Mouse (Mus musculus): ENCODE measurements around the gene Galnt6.

Galnt6 gene

DNA sequence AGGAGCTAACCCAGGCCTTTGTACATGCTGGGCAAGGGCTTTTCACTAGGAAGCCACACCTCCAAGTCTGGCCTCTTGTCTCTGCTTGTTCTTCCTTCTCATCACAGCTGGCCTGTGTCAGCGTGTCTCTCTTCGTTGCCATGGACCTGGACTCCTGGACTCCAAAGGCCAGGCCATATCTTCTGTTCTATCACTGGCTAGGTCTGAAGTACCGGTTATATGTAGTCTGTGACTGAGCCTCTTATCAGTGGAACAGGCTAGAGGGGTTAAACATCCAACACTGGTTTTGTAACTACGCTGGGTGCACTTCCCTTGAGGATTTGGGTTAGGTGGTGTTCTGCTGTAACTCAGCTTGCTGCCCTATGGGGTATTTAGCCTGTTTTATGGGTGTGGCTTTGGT is 7.2 kb downstream of the Galnt6 start:
- DNase-seq (ENCODE audit: extremely low spot score, low spot score) = no peak

DNA sequence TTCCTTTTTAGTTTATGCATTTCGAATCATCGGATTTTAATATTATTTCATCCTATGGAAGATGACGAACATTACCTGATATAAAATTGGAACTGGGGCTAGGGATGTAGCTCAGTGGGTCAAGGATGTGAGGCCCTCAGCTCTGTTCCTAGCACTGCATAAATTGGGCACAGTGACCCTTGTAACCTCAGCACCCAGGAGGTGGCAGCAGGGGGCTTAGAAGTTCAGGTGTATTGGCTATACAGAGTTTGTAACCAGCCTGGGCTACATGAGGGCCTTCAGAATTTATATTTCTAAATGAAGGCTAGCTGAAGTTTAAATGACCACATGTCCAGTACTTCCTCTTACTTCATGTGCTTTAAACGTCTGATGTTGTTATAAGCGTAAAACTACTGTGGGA is 7.7 kb downstream of the Galnt6 start:
- DNase-seq (ENCODE audit: extremely low spot score, low spot score) = no peak

DNA sequence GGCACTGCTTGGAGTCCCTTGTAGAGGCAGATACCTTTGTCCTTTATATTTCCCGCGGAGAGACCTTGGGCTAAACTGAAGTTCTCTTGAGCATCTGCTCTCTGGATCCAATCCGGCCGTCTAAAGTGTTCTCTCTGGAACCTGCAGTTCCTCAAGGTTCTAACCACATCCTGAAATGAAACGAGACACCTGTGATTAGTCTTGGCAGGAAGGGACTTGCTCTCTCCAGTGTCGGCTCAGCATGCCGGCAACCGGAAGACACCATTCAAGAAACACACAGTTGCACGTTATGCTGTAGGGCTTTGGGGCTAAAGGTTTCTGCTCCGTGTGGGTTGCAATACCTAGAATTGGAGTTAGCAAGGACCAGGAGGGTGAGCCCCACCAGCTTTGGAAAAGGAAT is 9.1 kb downstream of the Galnt6 start:
- no peak for DNase-seq (ENCODE audit: extremely low spot score, low spot score)

DNA sequence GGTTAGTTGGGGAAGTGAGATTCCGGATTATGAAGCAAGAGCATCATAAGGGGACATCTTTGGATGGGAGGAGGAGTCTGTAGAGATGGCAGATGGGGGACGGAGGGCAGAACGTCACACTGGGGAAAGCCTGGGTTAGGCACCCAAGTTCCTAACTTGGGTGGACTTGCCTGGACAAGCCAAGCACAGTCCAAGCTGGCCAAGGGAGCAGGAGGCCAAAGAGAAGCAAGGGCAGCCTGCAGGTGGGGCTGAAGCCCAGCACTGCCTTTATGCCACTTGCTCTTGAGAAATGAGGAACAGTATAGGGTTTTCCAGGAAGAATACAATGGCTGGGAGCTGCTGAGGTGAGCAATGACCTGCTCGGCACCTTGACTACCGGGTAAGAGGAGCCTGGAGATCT is 10.0 kb downstream of the Galnt6 start:
- no peak for DNase-seq (ENCODE audit: extremely low spot score, low spot score)

DNA sequence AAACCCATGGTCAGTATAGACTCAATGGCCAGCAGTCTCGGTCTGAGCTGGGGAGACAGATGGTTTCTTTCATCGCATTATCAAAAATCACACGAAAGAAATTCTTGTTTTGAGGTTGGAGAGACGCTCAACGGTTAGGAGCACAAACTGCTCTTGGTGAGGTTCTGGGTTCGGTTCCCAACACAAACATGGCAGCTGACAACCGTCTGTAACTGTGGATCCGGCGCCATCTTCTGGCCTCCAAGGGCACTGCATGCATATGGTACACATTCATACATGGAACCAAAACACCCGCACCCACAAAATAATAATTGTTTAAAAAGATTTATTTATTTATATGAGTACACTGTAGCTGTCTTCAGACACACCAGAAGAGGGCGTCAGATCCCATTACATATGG is 10.6 kb downstream of the Galnt6 start:
- no peak for DNase-seq (ENCODE audit: extremely low spot score, low spot score)

DNA sequence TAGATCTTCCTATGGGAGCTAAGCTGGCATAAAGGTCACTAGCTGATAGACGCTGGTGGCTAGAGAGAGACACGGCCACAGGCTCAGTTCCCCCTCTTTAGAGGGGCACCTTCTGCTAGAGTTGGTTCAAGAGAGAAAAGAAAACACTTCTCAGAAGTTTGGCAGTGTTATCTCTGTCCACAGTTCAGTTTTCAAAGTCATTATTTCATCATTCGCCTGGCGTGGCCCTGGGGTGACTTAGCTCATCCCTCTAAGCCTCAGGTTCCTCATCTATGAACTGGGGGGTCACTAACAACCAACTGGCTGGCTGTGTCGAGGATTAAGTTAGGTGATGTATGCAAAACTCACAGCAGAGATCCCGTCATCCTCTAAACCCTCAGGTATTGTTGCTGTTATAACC is 11.2 kb downstream of the Galnt6 start:
- DNase-seq (ENCODE audit: extremely low spot score, low spot score) = no peak

DNA sequence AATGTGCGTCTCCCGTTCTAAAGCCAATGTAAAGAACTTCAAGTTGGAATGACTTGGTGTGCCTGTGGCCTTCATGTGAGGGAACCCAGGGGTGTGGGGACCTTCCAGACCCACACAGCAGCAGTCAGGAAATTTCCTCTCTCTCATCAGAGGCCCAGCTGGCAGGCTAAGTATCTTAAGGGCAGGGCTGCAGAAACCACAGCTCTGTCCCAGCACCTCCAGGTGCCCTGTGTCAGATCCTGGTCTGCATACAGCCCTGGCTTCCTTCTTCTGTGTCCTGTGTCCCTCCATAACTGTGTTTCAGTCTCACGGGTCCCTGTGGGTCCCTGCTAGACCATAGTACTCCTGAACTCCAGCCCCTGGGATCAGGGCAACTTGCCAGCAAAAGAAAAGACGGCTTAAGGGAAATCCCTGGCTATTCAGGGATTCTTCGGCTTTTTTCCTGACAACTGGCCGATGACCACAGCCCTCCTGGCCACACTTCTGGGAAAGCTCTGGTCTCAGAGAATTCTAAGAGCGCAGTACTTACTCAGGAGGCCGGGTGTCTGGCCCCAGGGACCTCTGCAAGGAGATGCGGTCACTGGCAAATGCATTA is 13.7 kb downstream of the Galnt6 start:
- DNase-seq (ENCODE audit: extremely low spot score, low spot score) = no peak

DNA sequence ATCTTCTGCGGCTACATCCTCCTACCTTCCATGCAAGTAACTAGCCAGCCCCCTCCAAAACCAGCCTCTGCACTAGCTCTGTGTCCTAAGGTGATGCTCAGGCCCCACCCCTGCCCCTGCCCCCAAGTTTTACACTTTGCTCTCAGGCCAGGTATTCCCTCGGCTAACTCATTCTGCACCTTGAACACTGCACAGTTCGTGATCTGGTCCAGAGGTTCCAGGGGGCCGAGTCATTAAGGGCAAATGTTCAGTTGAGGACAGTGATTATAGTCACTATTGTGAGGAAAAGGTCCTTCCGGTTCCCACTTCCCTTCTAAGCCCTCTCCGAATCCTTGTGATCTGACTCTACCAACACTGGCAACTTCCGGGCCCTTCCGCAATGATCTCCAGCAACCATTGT is 14.7 kb downstream of the Galnt6 start:
- DNase-seq (ENCODE audit: extremely low spot score, low spot score) = no peak

DNA sequence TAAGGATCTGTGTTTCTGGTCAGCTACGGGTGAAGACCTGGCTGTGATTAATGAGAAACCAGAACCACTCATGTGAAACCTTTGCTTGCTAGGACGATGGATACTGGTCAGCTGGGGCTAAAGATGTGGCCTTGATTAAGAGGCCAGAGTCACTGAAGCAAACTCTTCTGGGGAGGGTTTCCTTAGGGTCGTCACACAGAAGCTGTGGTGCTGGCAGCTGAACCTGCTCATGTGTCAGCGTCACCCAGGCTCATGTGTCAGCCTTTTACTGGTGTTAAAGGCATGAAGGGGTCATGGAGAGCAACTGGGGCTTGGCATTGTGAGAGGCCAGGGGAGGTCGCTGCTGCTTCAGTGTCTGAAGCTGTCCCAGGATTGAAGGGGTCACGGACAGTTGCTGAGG is 18.3 kb downstream of the Galnt6 start:
- DNase-seq (ENCODE audit: extremely low spot score, low spot score) = no peak

DNA sequence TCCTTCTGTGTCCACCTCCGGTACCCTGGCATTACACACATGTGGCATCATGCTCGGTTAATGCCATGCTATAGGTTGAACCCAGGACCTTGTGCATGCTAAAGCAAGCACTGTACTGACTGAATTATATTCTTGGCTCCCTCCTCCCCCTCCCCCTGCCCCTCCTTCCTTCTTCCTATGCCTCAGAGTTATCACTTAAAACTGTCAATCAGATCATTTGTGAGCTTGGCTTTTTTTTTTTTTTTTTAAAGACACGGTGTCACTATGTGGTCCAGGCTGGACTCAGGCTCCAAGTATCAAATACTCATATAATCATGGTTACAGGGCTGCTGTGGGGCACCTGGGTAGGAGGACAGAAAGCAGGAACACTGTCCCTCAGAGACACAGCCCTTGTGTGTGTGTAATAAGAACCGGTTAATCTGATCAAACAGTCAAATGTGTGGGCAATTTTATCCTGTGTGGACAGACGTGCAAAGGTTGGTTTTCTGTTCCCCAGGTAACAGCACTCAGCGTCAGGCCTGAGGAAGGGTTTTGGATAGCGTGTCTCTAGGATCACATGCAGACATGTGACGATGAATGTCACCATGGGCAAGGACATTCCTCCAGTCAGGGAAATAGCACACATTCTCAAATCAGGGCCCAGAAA is 20.6 kb downstream of the Galnt6 start:
- no peak for DNase-seq (ENCODE audit: extremely low spot score, low spot score)

DNA sequence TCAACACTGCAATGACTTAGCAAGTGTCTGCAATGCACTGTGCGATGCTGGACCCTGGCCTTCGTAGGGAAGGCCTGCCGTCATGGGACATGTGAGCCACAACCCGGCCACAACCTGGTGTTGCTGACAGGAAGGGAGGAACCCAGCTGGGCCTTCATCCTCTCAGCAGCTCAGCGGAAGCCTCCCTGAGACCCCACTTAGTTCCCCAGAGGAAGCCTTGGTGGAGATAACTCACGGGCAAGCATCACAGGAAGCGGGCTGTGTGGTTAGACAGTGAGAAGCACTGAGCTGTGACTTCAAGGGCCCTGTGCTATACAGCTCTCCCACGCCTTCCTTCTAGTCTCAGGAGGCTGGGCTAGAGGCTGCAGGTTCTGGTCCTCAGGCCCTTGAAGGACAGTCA is 22.9 kb downstream of the Galnt6 start:
- no peak for DNase-seq (ENCODE audit: extremely low spot score, low spot score)

DNA sequence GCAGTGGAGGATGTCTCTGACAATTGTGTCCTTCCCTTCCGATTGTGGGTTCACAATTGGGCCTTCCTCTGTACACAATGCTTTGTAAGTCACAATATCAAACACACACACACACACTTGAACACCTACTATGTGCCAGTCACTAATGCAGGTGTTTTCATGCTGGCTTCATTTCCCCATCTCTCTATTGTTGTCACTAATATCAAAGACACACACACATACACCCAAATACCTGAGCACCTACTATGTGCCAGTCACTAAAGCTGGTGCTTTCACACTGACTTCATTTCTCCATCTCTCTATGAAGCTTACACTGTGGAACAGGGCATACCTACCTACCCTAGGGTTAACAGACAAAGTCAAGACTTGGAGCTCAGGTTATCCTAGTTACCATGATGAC is 23.8 kb downstream of the Galnt6 start:
- no peak for DNase-seq (ENCODE audit: extremely low spot score, low spot score)

DNA sequence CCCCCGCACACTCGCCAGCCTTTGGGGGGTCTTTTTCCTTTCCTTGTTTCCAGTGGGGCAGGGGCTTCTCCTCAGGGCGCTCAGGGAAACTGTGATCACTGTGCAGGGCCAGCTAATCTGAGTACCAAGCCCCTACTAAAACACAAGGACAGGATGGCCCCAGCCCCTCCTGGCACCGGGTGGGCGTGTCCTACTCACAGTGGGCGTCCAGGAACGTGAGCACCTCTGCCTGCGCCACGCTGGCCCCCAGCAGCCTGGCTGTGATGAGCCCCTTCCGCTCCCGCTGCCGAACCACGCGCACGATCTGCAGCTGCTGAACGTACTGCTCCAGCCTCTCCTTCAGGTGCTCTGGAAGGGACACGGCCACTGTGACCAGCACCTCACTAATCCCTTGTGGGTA is 25.3 kb downstream of the Galnt6 start:
- DNase-seq (ENCODE audit: extremely low spot score, low spot score) = no peak

DNA sequence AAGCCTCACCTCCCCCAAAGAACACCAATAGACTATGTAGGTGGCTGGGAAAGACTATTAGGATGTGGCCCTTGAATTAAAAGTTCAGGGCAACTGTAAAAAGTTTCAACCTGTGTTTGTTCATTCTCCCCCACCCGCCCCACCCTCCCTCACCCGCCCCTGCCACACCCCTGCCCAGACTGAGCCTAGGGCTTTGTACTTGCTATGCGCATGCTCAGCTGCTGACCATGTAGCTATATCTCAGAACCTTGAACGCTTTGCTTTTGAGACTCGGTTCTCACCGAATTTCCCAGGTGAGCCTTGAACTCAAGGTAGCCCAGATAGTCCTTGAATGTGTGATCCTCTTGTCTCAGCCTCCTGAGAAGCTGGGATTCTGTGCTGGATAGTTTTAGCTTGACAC is 27.3 kb downstream of the Galnt6 start:
- no peak for DNase-seq (ENCODE audit: extremely low spot score, low spot score)

DNA sequence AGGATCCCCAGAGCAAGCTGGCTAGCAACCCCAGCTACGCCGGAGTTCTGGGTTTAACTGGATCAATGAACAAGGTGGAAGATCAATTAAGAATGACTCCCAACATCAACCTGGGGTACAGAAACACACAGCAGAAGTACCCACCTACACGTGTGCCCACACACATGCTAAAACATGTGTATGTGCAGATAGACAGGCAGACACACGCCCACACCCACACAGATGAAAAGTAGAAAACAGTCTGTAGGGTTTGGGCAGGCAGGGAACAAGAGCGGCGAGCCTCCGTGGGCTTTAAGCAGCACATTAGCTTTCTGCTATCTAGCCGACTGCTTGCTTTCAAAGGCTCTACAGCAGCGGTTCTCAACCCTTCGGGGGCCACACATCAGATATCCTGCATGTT is 28.1 kb downstream of the Galnt6 start:
- DNase-seq (ENCODE audit: extremely low spot score, low spot score) = no peak

DNA sequence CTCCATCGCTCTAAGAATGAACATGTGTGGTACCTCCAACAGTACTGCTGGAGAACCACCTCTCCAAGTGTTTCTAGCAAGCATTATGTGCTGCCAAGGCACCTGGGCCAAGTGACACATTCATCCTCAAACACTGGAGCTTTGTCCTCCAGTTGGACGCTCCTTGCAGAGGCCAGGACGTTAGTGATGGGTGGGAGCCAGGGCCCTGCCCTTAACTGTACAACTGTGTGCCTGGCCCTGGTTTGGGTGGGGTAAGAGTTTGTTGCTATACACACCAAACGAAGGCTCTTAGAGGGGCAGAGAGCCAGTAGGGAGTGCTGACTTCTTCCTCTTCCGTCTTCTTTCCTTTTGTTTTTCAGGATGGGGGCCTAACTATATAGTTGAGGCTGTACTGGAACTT is 28.8 kb downstream of the Galnt6 start:
- no peak for DNase-seq (ENCODE audit: extremely low spot score, low spot score)

DNA sequence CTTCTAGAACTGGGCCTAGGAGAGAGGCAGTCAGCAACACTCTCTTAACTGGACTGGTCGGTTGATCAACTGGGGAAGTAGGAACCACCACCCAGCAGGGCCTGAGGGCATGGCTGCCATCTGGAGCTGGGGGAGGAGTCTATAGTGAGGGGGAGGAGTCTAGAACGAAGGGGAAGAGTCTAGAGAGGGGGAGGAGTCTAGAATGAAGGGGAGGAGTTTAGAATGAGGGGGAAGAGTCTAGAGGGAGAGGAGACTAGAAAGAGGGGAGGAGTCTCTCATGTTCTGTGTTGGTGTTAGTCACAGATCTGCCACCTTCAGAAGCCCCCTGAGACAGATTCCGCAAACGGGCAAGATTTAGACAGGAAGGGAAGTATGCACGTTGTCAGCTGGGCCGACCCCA is 29.8 kb downstream of the Galnt6 start:
- no peak for DNase-seq (ENCODE audit: extremely low spot score, low spot score)

DNA sequence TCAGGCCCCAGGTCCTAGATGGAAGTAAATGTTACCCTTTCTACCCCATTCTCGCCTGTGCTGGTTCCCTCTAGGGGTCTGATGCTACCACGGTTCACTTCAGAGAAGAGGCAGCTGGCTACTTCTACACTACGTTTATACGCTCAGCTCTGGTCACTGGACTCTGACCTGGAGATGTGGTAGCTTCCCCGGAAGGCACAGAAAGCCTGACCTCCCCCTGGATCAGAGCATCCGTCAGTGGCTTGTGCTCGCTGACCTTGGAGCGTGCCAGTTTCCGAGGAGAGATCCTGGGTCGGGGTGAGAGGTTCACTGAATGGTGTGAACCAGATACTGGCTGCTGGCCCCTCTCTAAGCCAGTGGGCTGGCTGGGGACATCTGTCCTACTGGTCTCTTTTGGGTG is 31.1 kb downstream of the Galnt6 start:
- DNase-seq (ENCODE audit: extremely low spot score, low spot score) = no peak

DNA sequence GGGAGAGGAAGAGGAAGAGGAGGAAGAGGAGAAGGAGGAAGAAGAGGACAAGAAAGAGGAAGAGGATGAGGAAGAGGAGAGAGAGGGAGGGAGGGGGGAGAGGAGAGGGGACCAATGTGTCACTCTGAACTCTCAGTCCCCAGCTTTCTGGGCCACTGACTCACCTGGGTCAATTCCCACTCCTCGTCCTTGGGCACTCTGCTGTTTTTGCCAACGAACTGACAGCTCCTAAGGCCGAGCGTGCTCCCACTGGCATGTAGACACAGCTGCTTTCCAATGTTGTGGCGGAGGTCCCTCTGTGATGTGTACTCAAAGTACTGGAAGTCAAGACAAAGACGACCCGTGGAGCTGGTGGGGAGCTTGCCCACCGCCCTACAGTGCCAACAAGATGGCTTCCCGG is 34.8 kb downstream of the Galnt6 start:
- no peak for DNase-seq (ENCODE audit: extremely low spot score, low spot score)

DNA sequence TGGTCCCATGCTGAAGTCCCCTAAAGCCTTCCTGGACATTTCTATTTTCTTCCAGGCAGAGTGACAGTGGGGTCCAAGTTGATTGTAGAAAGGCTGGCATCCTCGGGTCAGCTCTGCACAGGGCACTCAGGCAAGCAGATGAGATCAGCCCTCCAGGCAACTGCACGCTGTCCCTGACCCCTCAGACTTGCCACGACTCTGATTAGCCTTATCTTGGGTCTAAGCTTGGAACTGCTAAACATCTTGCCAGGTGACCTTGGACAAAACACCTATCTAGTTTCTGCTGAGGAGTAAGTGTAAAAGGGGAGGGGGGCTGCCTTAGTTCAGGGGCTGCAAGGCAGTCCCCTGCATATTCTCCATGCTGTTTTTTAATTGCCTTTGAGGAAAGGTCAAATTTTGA is 37.2 kb downstream of the Galnt6 start:
- no peak for DNase-seq (ENCODE audit: extremely low spot score, low spot score)

DNA sequence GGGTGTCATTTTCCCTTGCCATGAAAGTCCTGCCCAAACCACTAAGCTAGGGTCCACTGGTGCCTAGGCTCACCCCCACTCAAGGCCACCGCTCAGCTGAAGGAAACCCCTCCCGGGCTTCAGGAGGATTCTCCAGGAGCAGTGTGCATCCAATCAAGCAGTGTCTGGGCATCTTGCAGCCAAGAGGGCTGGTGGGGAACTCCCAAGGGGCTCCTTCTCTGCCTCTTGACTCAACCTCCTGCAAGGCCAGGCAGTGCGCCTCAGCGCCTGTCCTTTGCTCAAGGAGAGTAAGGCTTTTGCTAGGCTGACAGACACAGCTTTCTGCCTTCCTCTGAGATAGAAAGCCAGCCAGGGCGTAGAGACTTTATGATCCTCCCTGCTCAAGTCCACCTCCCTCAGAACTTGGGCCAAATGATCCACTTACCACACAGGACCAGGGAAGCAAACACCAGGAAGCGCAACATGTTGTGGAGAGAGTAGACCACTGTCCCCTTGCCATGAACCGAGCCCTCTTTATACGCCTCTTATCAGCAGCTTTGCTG is 41.7 kb downstream of the Galnt6 start, which contains the start of gene Cela1:
Gene Cela1 (minus strand): TSS at position 492 of the 542 bp plus-strand sequence.
- DNase-seq (ENCODE audit: extremely low spot score, low spot score) = no peak

DNA sequence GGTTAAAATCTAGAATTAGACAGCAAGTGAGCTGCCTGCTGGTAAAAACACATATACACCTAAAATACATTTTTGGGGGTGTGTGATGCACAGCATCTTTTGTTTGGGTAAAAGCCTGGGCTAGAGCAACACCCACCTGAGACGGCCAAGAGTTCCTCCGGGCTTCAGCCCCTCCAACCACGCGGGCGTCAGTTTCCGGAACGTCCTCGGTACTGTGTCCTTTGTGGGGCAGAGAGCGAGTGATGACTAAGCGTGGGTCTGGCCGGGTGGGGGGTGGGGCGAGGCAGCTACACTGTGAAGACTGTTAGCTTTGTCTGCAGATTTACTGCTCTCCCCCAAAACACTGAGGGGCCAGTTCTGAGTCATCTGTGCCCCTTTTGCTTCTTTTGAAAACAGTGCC is 42.2 kb downstream of the Galnt6 start:
- DNase-seq (ENCODE audit: extremely low spot score, low spot score) = no peak

DNA sequence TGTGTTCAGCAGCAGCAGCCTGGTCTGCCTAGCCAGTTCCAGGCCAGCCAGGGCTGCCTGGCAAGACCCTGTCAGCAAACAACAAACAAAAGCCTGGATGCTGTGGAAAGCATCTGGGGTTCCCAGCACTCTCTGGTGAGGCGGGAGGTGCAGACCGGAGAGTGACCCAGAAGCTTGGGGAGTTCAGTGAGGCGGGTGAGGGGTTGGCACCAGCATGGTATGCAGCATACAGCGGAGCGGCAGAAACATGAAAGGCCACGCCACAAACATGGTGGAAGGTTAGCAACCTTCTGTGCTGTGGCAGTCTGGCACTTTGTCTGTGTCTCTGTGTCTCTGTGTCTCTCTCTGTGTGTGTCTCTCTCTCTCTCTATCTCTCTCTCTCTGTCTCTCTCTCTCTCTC is 42.7 kb downstream of the Galnt6 start:
- DNase-seq (ENCODE audit: extremely low spot score, low spot score) = no peak
